Mouse (Mus musculus) liver, embryonic 14.5 days (tissue): ENCODE data around the gene Fstl5. TPM values are rescaled to one million over a fixed set of nuclear protein-coding genes. Genes with fewer than 3 reads are reported as not detected.
"Not testable (repeated sequence)": the region's sequence is repeated elsewhere in the genome, so short reads cannot be mapped to it uniquely, and the experiment has no call there.

ENCODE experiments used
- ATAC-seq: fragments of 200-750 bp; cut with Nextera tagmentation; 2 replicates; pipeline ENCODE4 v1.8.0; 2017; ENCODE audit warnings: moderate number of reproducible peaks, mild to moderate bottlenecking, moderate library complexity; ENCODE audit not compliant: insufficient read depth
- DNase-seq, 3 experiments: peaks; one replicate each; pipeline ENCODE4 v3.0.0-alpha.2; 2012 to 2013; ENCODE audit warnings: low read depth in 3 of 3, low spot score in 3 of 3
- H3K27ac ChIP-seq: fragments of 300-500 bp; sonication (generic); 2 replicates; pipeline ENCODE4 v1.5.1; 2014; ENCODE audit warnings: moderate library complexity, mild to moderate bottlenecking, control low read depth, inconsistent platforms
- H3K27me3 ChIP-seq: fragments of 300-500 bp; sonication (generic); 2 replicates; pipeline ENCODE4 v1.6.1; 2014; ENCODE audit warnings: mild to moderate bottlenecking, low read length, moderate library complexity; ENCODE audit not compliant: control insufficient read depth, insufficient read depth
- H3K36me3 ChIP-seq: fragments of 300-500 bp; sonication (generic); replicated peaks from 2 replicates; pipeline ENCODE4 v1.6.1; 2014; ENCODE audit warnings: low read depth; ENCODE audit not compliant: control insufficient read depth, insufficient read depth
- H3K4me1 ChIP-seq, 2 experiments: fragments of 200-500 bp in 1 of 2; fragments of 300-500 bp in 1 of 2; sonication (generic) in 1 of 2; replicated peaks; 2 replicates each; pipeline ENCODE4 v1.6.1; 2012 to 2014; ENCODE audit warnings: antibody characterized with exemption in 1 of 2, inconsistent platforms in 1 of 2, low read length in 1 of 2; ENCODE audit not compliant: control insufficient read depth in 2 of 2, insufficient read depth in 2 of 2
- H3K4me2 ChIP-seq: fragments of 300-500 bp; sonication (generic); 2 replicates; pipeline ENCODE4 v1.6.1; 2014; ENCODE audit warnings: low read depth, mild to moderate bottlenecking, control low read depth, moderate library complexity
- H3K4me3 ChIP-seq, 2 experiments: fragments of 200-500 bp in 1 of 2; fragments of 300-500 bp in 1 of 2; sonication (generic) in 1 of 2; 2 replicates each; pipeline ENCODE4 v1.5.1; 2012 to 2014; ENCODE audit warnings: low read depth in 2 of 2, low read length in 2 of 2, mild to moderate bottlenecking in 2 of 2, control low read depth in 1 of 2, inconsistent platforms in 1 of 2, moderate library complexity in 1 of 2; ENCODE audit not compliant: insufficient read depth in 1 of 2
- H3K9ac ChIP-seq: fragments of 300-500 bp; sonication (generic); replicated peaks from 2 replicates; pipeline ENCODE4 v1.6.1; 2014; ENCODE audit warnings: mild to moderate bottlenecking, control low read depth, moderate library complexity
- H3K9me3 ChIP-seq: fragments of 300-500 bp; sonication (generic); 2 replicates; pipeline ENCODE4 v1.6.1; 2016; ENCODE audit warnings: low read length, mixed read lengths; ENCODE audit not compliant: control insufficient read depth
- CTCF ChIP-seq: IDR thresholded peaks from 2 replicates; pipeline ENCODE4 v1.5.1; 2016; ENCODE audit warnings: antibody characterized with exemption, low read depth, control low read depth
- EP300 ChIP-seq: IDR thresholded peaks from 2 replicates; pipeline ENCODE4 v1.6.1; 2016; ENCODE audit warnings: antibody characterized with exemption, low read depth
- WGBS: fragments of 180-500 bp; shearing (Covaris S2); extraction: QIAGEN DNeasy Blood & Tissue Kit; methylation state at CpG from one replicate; pipeline ENCODE4 v1.1.7; 2014; ENCODE audit not compliant: insufficient replicate concordance; 5-methylcytosine and 5-hydroxymethylcytosine counted together
- polyA plus RNA-seq, 2 experiments: library from polyadenylated mRNA; depleted of rRNA in 1 of 2; stranded (reverse) in 1 of 2; unstranded in 1 of 2; fragments of >200 nt; fragmentation: Nextera tagmentation in 1 of 2; extraction: Ambion mirVana in 1 of 2; gene quantifications; 2 replicates each; pipeline versions ENCODE4 v1.2.1 to v1.2.3; 2012 to 2014

Fstl5 gene
- polyA plus RNA-seq, 2 experiments, result not detected

GRCm38 (mm10) chr3:76467229-76467874 lies 393.3 kb downstream of the Fstl5 start:
- TF ChIP-seq CTCF (no peak), EP300 (no peak)
- Histone ChIP-seq H3K9me3 (no peaks in the 10 kb centered on the region), H3K36me3 (no peaks in the 10 kb centered on the region), H3K27me3 (no peaks in the 10 kb centered on the region), H3K27ac (no peak overlapping the region), H3K4me1 (no peaks in the 10 kb centered on the region), H3K4me3 (no peak overlapping the region), H3K9ac (no peak overlapping the region), H3K4me2 (no peak overlapping the region)
- DNase-seq (no peak), ATAC-seq (no peak)

GRCm38 (mm10) chr3:76468147-76468546 lies 394.1 kb downstream of the Fstl5 start:
- H3K36me3 ChIP-seq, result no peaks in the 10 kb centered on the region
- DNase-seq, result no peak
- no peak overlapping the region for H3K4me2 ChIP-seq
- no peaks in the 10 kb centered on the region for H3K4me1 ChIP-seq
- H3K9ac ChIP-seq, result no peak overlapping the region
- no peak overlapping the region for H3K4me3 ChIP-seq
- no peaks in the 10 kb centered on the region for H3K27me3 ChIP-seq
- no peaks in the 10 kb centered on the region for H3K9me3 ChIP-seq
- TF ChIP-seq CTCF (no peak), EP300 (no peak)
- ATAC-seq, result no peak
- 32% methylated on average over 1 of the region's 1 CpGs for WGBS
- H3K27ac ChIP-seq, result no peak overlapping the region

- H3K9ac ChIP-seq, H3K27ac ChIP-seq, H3K9me3 ChIP-seq, H3K4me3 ChIP-seq, ATAC-seq, H3K27me3 ChIP-seq, H3K4me2 ChIP-seq, DNase-seq, H3K36me3 ChIP-seq, H3K4me1 ChIP-seq: not testable (repeated sequence)
- 69% methylated on average over 3 of the region's 3 CpGs for WGBS
These were observed 433.8 kb downstream of the Fstl5 start for GRCm38 (mm10) chr3:76507891-76508290.

GRCm38 (mm10) chr3:76508811-76509210 lies 434.7 kb downstream of the Fstl5 start:
- Histone ChIP-seq H3K9me3 (no peaks in the 10 kb centered on the region), H3K9ac (no peak overlapping the region), H3K27ac (no peak overlapping the region), H3K4me2 (no peak overlapping the region), H3K4me3 (no peak overlapping the region), H3K36me3 (no peaks in the 10 kb centered on the region), H3K27me3 (no peaks in the 10 kb centered on the region), H3K4me1 (no peaks in the 10 kb centered on the region)
- WGBS, result 78% methylated on average over 14 of the region's 14 CpGs
- ATAC-seq (no peak), DNase-seq (no peak)
- TF ChIP-seq CTCF (no peak), EP300 (no peak)

GRCm38 (mm10) chr3:76567346-76567745 lies 493.3 kb downstream of the Fstl5 start:
- DNase-seq, result no peak
- H3K4me2 ChIP-seq, result no peak overlapping the region
- no peaks in the 10 kb centered on the region for H3K27me3 ChIP-seq
- TF ChIP-seq EP300 (no peak), CTCF (no peak)
- no peak overlapping the region for H3K9ac ChIP-seq
- H3K4me3 ChIP-seq, result no peak overlapping the region
- no peaks in the 10 kb centered on the region for H3K4me1 ChIP-seq
- H3K27ac ChIP-seq, result no peak overlapping the region
- H3K36me3 ChIP-seq, result no peaks in the 10 kb centered on the region
- no peak for ATAC-seq
- no peaks in the 10 kb centered on the region for H3K9me3 ChIP-seq

GRCm38 (mm10) chr3:76572478-76572877 lies 498.4 kb downstream of the Fstl5 start:
- DNase-seq (no peak), ATAC-seq (no peak)
- Histone ChIP-seq H3K27me3 (no peaks in the 10 kb centered on the region), H3K4me3 (no peak overlapping the region), H3K9ac (no peak overlapping the region), H3K4me2 (no peak overlapping the region), H3K4me1 (no peaks in the 10 kb centered on the region), H3K9me3 (no peaks in the 10 kb centered on the region), H3K36me3 (no peaks in the 10 kb centered on the region), H3K27ac (no peak overlapping the region)
- WGBS, result 47% methylated on average over 3 of the region's 3 CpGs
- TF ChIP-seq EP300 (no peak), CTCF (no peak)
